Mouse (Mus musculus) midbrain, embryonic 15.5 days (tissue): ENCODE measurements at regions not wholly inside any gene's neighbourhood (a gene's known extent, or its start where the extent isn't known, plus 50 kb on each side); places are given as distances from the start of the nearest gene placed in this dataset.

ENCODE experiments used
- ATAC-seq: fragments of 200-750 bp; cut with Nextera tagmentation; replicated peaks from 2 replicates; pipeline ENCODE4 v1.8.0; 2017; ENCODE audit warnings: moderate TSS enrichment
- H3K27ac ChIP-seq: fragments of 300-500 bp; sonication (generic); 2 replicates; pipeline ENCODE4 v1.5.1; 2015; ENCODE audit warnings: mild to moderate bottlenecking, inconsistent platforms
- H3K27me3 ChIP-seq: fragments of 300-500 bp; sonication (generic); replicated peaks from 2 replicates; pipeline ENCODE4 v1.6.1; 2015; ENCODE audit warnings: inconsistent platforms
- H3K36me3 ChIP-seq: fragments of 300-500 bp; sonication (generic); replicated peaks from 2 replicates; pipeline ENCODE4 v1.6.1; 2015; ENCODE audit warnings: inconsistent platforms
- H3K4me1 ChIP-seq: fragments of 300-500 bp; sonication (generic); 2 replicates; pipeline ENCODE4 v1.6.1; 2015; ENCODE audit warnings: inconsistent platforms
- H3K4me2 ChIP-seq: fragments of 300-500 bp; sonication (generic); 2 replicates; pipeline ENCODE4 v1.6.1; 2015; ENCODE audit warnings: inconsistent platforms, mild to moderate bottlenecking, moderate library complexity
- H3K4me3 ChIP-seq: fragments of 300-500 bp; sonication (generic); 2 replicates; pipeline ENCODE4 v1.5.1; 2015; ENCODE audit warnings: mild to moderate bottlenecking, inconsistent platforms
- H3K9ac ChIP-seq: fragments of 300-500 bp; sonication (generic); 2 replicates; pipeline ENCODE4 v1.6.1; 2015; ENCODE audit warnings: mild to moderate bottlenecking, inconsistent platforms
- H3K9me3 ChIP-seq: fragments of 300-500 bp; sonication (generic); 2 replicates; pipeline ENCODE4 v1.6.1; 2016; ENCODE audit warnings: inconsistent platforms
- WGBS: fragments of 180-500 bp; shearing (Covaris S2); methylation state at CpG from one replicate; pipeline ENCODE4 v1.1.7; 2015; ENCODE audit warnings: mixed read lengths; 5-methylcytosine and 5-hydroxymethylcytosine counted together

- no peaks in the 10 kb centered on the region for H3K36me3 ChIP-seq
- no peaks in the 10 kb centered on the region; the same call in 1 of the 2 replicates for H3K4me1 ChIP-seq
- H3K27me3 ChIP-seq = no peaks in the 10 kb centered on the region
- H3K4me2 ChIP-seq = no peak overlapping the region
- 0 out of 2 replicates have a peak, but pooled peaks have one; percentile 24 for ATAC-seq
- no peak overlapping the region for H3K27ac ChIP-seq
- no peak overlapping the region for H3K4me3 ChIP-seq
- no peaks in the 10 kb centered on the region for H3K9me3 ChIP-seq
- 67% methylated on average over 6 of the region's 6 CpGs for WGBS
- H3K9ac ChIP-seq = no peak overlapping the region
Observed at GRCm38 (mm10) chr15:8582676-8583075, 62.9 kb upstream of the Gm2310 start.

DNA sequence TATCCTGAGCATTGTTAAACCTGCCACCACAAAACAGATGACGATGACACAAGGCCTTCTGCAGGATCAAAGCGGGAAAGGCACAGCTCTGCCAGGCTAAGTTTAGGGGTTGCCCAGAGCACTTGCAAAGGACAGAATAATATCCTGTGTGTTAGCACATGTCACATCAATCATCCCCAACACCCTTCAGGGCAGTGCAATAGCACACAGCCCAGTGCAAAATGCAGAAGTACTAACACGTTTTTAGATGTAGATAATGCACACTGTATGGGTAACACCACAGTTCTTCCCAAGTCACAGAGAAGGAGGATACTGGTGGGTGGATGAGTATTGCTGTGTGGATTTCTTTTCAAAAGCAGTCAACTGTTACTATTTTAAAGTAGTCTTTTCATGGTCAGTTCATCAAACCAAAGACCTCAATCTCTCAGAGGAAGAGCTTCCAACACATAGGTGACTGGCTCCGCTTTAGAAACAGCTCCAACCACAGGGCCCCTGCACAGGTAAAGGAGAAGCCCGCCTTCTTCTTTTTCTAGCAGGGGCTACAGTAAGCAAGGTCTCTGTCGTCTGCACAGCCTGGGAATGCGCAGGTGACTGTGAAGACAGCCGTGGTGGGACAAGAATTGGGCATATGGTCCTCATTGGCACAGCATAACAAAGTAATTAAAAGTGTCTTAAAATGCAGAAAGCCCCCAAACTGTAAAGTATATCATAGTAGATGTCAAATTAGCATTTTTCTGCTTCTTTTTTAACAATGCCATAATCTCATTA, 61.6 kb upstream of the Gm2310 start:
- no peak for ATAC-seq

DNA sequence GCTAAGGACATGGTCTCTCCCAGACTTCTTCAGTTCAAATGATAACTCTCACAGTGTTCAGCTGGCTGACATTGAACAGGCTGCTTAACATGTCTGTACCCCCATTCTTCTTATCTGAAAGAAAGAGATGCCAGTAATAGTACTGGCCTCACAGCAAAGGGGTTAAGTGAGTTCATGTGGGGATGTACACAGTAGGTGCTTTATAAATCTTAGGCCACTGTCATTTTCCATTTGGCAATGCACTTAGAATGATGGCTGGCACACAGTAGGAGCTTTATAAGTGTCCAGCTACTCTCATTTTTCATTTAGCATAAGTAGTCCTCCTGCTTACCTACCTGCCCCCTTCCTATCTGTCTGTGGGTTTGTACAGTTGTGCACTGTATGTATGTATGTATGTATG, 60.3 kb upstream of the Gm2310 start:
- Histone ChIP-seq H3K9me3 (no peaks in the 10 kb centered on the region), H3K27me3 (no peaks in the 10 kb centered on the region), H3K36me3 (no peaks in the 10 kb centered on the region), H3K9ac (no peak overlapping the region), H3K4me3 (no peak overlapping the region), H3K4me1 (no peaks in the 10 kb centered on the region), H3K4me2 (no peak overlapping the region), H3K27ac (no peak overlapping the region)
- no peak for ATAC-seq

More for the DNA sequence above, 61.6 kb upstream of the Gm2310 start:
- Histone ChIP-seq H3K9me3 (no peaks in the 10 kb centered on the region), H3K36me3 (no peaks in the 10 kb centered on the region), H3K4me2 (no peak overlapping the region), H3K27me3 (no peaks in the 10 kb centered on the region), H3K27ac (no peak overlapping the region), H3K4me3 (no peak overlapping the region), H3K9ac (no peak overlapping the region), H3K4me1 (no peaks in the 10 kb centered on the region)
- WGBS = 69% methylated on average over 8 of the region's 8 CpGs

DNA sequence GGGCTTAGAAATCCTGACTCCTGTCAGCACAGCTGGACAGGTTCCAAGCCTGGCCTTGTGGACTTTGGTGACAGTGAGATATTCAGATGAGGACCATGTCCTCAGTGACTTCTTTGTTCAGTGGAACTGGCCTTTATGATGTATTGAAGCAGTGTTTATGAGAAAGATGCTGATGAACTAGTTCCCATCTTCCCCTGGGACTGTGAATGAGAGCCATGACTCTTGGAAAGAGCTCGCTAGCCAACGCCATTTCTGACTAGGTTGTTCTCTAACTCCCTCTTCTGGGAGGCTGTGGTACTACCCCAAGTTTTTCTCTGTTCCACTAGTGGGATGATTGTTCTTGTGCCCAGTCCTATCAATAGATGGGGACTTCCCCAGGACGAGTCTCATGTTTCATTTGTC, 57.7 kb upstream of the Gm2310 start:
- H3K9ac ChIP-seq = no peak overlapping the region
- H3K27ac ChIP-seq = no peak overlapping the region
- no peak overlapping the region for H3K4me3 ChIP-seq
- H3K9me3 ChIP-seq = no peaks in the 10 kb centered on the region
- H3K36me3 ChIP-seq = no peaks in the 10 kb centered on the region
- 9% methylated on average over 3 of the region's 3 CpGs for WGBS
- no peaks in the 10 kb centered on the region for H3K4me1 ChIP-seq
- no peak for ATAC-seq
- H3K27me3 ChIP-seq = no peaks in the 10 kb centered on the region
- no peak overlapping the region for H3K4me2 ChIP-seq

- Histone ChIP-seq H3K4me2 (no peak overlapping the region), H3K4me1 (no peaks in the 10 kb centered on the region), H3K9me3 (no peaks in the 10 kb centered on the region), H3K9ac (no peak overlapping the region), H3K27ac (no peak overlapping the region), H3K36me3 (no peaks in the 10 kb centered on the region), H3K27me3 (no peaks in the 10 kb centered on the region), H3K4me3 (no peak overlapping the region)
- WGBS = 82% methylated on average over 5 of the region's 5 CpGs
- no peak for ATAC-seq
Observed at GRCm38 (mm10) chr15:8576975-8577374, 57.2 kb upstream of the Gm2310 start.

GRCm38 (mm10) chr15:8569617-8570016, 49.9 kb upstream of the Gm2310 start:
- peak overlapping the region; percentile 42 for H3K9ac ChIP-seq
- WGBS = 4% methylated on average over 11 of the region's 11 CpGs
- H3K27ac ChIP-seq = no peak overlapping the region
- H3K27me3 ChIP-seq = peaks cover 7% of the 10 kb centered on the region
- peaks cover 11% of the 10 kb centered on the region for H3K4me1 ChIP-seq
- H3K36me3 ChIP-seq = no peaks in the 10 kb centered on the region
- peak overlapping the region; percentile 99 for H3K4me2 ChIP-seq
- peak; percentile 40 for ATAC-seq
- no peaks in the 10 kb centered on the region for H3K9me3 ChIP-seq
- H3K4me3 ChIP-seq = peak overlapping the region; percentile 62
